Mouse (Mus musculus) frontal cortex, adult (tissue): ENCODE measurements around the gene Oaz2.

Experiments used
- ATAC-seq: cut with Nextera tagmentation; 2 replicates; pipeline ENCODE4 v1.9.2; 2017; ENCODE audit warnings: mild to moderate bottlenecking, moderate library complexity, mixed read lengths; ENCODE audit not compliant: low TSS enrichment

Gene Oaz2

DNA sequence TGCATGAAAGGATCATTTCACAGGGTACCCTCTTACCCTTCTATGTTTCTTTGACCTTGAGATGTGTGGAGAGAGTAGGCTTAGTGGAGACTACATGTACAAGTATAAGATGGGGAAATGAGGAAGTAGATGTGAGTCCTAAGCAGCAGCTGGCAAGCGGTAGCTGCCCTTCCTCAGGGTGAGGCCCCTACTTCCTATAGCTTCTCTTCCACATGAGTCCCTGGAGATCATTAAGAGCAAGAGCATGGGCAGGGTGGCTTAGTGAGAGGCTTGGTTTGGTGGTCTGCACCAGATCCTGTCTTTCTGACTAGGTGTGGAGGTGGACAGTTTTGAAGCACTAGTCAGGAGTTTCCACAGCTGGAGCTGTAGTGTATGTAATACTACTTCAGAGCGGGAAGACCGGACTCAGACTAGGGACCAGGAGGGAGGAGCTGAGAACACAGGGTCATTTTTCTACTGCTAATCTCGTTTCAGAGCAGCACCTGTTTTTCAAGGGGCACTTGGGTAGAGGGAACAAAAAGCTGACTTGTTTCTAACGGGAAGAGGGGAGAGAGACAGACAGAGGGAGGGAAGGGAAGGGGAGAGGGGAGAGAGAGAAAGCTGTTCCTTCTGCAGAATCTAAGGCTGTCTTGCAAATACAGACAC lies 25.3 kb downstream of the Oaz2 start:
- no peak for ATAC-seq

DNA sequence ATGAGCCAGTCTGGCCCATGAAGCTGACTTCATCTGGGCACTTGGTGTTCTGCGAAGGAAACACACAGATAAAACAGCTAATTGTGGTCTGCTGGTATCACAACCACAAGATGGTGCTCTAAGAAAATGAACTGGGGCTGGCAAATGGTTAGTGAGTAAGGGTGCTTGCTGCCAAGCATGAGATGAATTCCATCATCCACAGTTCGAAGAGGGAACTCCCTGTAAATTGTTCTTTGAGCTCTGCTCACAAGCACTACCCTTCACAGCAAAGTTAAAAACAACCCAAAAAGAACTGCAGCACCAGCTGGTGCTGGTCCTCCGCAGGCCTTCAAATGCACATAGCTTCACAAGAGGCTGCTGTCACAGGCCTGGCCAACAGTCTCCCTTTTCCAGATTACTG lies 27.8 kb downstream of the Oaz2 start:
- ATAC-seq, result peak; percentile 86

DNA sequence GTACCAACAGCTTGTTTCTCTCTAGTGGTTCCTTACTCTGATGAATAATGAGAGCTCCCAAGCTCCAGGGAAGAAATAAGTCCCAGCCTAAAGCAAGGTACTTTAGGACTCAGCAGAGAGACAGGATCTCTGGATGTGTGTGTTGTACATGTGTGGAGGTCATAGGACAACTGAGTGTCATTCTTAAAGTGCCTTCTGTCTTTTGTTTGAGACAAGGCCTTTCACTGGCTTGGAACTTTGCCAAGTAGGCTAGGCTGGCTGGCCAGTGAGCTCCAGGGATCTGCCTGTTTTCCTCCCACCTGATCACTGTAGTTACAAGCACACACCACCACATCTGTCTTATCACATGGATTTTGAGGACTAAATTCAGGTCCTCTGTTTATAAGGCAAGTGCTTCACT lies 28.5 kb downstream of the Oaz2 start:
- no peak; the same call in 1 of the 2 replicates for ATAC-seq

DNA sequence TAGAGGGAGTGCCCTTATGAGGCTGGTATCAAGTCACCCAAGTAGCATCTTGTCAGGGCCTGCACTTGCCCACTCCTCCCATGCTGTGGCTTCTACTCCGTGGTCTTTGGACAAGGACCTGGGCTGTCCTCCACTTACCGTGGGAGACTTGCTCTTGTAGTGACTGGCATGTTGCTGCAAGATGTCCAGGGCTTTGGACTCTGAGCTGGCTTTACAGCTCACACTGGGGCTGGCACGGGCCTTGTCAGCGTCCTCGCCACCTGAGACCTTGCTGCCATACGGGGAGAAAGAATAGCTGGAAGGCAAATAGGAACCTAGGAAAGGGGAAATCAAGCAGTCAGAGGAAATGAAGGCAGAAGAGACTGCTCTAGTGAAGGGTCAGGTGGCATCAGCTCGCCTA lies 29.6 kb downstream of the Oaz2 start:
- ATAC-seq, result no peak

DNA sequence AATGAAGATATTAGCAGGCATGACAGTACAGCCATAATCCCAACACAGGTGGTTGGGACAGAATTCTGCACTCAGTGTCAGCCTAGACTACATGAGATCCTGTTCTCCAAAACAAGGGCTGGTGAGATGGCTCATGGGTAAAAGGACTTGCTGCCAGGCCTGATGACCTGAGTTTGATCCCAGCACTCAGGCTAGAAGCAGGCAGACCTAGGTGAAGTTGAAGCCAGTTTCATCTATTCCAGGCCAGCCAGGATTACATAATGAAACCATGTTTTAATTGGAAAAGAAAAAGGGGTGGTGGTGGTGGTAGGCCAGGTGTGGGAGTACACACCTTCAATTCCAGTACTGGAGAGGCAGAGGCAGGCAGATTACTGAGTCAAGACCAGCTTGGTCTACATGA lies 30.2 kb downstream of the Oaz2 start:
- no peak for ATAC-seq

DNA sequence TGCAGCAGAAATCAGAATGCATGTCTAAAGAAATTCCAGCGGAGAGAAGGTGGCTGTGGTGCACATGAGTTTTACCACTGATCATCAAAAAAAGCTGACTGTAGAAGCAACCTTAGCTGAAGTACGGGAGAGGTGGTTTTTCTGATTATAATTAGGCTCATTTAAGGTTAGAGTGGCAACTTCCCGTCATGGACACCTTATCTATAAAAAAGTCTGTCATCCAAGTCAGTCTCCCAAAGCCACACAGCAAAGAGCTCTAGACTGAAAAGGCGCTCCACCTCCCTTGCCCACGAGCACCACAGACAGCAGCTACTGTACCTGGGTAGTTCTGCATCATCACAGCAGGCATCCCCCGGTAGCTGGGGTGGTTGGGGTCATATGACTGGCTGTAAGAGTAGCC lies 32.7 kb downstream of the Oaz2 start:
- no peak for ATAC-seq

DNA sequence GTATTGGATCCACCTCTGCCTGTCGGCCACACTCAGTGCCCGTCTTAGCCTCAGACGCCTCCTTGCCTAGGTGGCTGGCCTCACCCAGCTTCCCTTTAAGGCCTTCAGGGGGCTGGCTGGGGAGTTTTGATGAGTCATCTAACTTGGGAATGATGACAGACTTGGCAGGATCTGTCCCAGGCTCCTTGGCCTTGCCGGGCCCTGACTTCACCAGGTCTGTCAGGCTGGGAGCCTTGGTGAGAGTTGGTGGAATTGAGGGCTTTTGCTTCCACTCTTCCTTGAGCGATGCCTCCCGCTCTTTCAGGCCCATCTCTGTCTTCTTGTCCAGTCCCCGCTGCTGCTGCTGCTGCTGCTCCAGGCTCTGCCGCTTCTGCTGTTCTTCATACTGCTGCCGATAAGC lies 34.5 kb downstream of the Oaz2 start:
- ATAC-seq, result no peak

DNA sequence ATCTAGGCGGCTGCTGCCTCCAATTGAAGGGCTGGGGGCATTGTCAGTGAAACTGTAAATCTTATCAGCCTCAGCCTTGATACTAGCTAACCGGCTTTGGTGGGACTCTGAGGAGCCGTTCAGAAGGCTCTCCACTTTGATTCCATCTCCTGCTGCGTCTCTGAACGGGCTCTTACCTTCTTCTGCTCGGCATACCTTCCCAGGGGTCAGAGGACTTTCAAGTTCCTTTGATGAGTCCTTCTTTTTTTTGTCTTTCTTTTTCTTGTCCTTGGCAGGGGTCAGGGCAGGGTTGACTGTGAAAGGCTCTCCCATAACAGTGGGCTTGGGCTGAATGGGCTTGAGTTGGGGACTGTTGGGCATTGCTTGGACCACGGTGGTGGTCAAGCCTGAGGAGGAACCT lies 35.4 kb downstream of the Oaz2 start:
- ATAC-seq, result no peak

DNA sequence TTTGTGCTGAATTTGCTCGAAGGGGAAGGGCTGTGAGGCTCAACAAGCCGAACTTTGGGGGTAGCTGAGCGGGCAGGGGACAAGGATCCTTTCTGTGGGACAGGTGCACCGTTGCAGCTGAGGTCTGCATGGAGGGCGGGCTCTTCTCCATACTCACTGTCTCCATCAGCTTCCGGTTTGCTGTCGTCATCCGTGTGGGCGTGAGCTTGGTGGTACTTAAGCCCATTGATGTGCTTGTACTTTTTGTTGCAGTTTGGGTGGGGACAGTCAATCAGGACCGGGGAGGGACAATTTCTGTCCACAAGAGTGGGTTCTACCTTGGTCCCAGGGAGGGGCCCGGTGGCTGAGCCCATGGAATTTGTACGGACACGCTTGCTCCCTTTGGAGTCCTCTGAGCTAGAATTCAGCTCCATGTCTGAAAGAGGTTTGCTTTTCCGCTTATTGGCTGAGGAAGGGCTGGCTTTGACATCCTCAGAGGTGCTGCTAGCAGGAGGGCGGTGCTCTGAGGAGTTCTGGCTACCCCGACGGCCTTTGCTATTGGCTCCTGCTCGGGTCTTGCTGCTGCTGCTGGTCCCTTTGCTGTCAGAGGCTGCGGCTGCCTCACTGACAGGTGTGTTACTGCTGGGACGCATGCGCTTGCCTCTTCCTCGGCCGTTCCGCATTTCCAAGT lies 36.3 kb downstream of the Oaz2 start:
- ATAC-seq, result no peak

DNA sequence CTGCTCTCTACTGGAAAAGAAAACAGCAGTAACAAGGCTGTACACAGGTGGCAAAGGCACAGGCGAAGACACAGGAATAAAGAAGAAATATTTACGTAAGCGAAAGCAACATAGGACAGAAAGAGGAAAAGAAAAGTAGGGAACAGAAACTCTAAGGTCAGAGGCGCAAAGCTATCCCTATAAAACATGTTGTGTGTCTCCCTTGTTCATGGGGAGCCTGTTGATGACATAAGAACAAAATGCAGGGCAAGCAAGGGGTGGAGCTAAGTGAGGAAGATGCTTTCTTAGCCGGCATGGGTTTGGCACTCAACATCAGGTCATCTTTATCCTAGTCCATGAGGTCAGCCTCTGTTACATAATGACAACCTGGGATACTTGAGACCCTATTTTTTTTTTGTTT lies 50.4 kb downstream of the Oaz2 start:
- ATAC-seq, result no peak

DNA sequence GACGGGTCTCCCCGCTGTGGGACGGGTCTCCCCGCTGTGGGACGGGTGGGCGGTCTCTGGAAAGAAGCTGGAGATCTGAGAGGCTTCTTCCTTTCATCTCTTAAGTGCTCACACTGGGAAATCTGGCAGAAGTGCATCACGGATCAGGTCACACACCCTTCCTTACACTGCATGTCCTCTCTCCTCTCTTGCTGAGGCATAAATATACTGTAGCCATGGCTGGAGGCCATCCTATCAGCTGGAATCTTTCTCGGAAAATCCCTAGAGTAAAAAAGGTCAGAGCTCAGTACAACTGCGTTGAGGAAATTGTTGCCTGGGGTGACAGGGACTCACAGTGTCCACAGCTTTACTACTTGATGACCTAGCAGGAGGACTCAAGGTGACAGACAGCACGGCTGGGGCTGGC lies 53.4 kb downstream of the Oaz2 start:
- ATAC-seq, result no peak

DNA sequence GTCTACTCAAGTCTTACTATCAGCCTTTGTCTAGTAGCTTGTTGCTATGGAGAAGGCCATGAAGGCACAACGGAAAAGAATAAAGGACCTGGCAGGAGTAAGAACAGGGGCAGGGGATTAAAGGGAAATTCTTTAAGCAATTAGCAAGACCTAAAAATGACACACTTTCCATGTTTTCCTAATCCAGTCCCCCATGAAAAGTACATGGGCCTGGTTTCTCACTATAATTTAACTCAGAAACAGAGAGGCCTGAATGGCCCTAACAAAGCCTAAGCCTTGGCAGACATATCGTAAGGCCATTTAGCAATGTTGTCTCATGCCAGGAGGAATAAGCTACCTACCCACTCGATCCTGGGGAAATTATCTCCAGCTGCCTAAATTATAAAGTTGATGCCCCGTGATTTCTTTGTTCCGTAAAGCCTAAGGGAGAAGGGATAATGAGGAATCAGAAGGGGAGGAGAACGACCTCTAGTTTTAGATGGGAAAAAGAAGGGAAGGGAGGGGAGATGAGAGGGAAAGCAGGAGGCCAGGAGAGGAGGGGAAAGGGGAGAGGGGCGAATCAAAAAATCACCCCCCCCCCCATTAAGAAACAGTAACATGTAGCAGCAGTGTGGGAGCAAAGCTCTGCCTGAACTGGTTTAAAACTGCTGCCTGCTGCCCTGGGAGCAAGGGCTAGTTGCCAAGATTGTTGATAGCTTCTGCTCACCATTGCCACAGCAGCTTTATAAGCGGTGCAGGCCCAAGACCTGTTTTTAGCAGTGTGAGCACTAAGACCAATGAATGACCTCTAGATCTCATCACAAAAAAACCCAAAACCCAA lies 56.9 kb downstream of the Oaz2 start:
- peak; percentile 29 for ATAC-seq

DNA sequence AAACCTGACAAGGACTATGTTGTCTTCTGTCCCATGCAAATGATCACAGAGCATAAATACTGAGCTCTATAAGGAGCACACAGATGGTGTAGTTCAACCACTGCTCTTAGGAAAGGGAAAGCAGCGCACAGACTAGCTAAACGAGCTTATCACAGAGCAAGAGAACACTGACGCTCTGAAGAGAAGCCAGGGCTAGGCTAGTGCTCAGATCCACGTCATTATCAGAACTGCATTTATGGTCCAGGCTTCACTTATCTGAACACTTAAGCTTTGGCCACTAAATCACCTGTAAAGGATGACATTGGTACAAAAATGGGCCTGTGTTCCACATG lies 57.5 kb downstream of the Oaz2 start:
- peak; percentile 68 for ATAC-seq

DNA sequence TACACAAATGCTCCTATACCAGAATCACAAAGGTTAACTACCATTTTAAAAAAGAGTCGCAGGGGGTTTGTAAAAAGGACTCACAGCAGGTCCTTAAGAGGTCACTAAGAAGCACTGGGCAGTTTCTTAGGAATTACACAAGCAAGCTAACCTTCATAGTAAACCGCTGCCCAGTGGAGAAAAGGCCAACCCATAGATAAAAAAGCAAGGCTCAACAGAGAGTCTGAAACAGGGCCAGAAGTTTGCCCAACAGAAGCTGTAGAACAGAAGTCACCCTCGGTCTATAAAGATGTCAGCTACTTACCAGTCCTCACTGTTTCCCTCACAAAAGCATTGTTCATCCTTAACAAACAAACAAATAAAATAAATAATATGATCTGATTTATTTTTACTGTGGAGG lies 58.6 kb downstream of the Oaz2 start:
- ATAC-seq, result no peak

DNA sequence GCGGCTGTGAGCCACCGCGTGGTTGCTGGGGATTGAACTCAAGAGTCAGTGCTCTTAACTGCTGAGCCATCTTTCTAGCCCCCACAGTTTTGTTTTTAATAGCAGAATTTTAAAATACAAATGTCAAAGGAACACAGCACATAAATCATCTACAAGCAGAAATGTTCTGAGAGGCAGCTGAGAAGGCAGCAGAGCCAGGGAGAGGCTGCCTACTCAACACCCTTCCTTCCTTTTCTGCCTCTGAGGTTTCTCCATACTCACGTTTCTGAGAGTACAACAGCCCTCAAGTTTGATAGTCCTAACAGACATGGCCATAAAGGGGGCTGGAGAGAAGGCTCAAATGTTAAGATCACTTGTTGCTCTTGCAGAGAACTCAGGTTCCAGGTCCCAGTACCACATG lies 59.7 kb downstream of the Oaz2 start:
- peak; percentile 34; the same call in 1 of the 2 replicates for ATAC-seq

DNA sequence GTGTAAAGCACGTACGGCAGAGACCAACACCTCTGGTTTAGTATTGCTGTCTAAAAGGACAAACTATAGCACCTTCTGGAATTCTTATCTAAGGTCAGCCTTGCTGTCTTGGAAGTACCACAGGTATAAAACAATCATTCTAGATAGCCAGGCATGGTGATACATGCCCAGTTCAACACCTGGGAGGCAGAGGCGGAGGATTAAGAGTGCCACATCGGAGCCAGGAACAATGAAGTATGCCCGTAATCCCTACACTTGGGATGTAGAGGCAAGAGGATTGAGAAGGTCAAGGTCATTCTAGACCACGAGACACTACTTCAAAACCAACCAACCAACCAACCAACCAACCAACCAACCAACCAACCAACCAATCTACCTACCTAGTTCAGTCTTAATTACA lies 60.8 kb downstream of the Oaz2 start:
- ATAC-seq, result no peak

DNA sequence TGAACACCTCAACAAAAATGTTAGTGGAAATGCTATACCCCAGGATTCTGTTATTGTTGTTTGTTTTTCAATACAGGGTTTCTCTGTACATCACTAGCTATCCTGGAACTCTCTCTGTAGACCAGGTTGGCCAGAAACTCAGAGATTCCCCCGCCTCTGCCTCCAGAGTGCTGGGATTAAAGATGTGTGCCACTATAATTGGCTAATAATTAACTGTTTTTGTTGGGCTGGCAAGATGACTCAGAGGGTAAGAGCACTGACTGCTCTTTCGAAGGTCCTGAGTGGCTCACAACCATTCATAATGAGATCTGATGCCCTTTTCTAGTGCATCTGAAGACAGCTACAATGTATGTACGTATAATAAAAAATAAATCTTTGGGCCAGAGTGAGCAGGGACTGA lies 67.1 kb downstream of the Oaz2 start:
- ATAC-seq, result no peak
